Mouse (Mus musculus): ENCODE data around the gene Rad51. TPM values are rescaled to one million over a fixed set of nuclear protein-coding genes. Genes with fewer than 3 reads are reported as not detected.

Gene Rad51
- total RNA-seq, 2 experiments from 2014 or later, result 0.70 to 1.5 TPM

Other genes with a start within 250 kb of the Rad51 start
- gene Bahd1, start 212.4 kb upstream of the Rad51 start, total RNA-seq (2021), result 10 to 100 TPM; 53.2 to 61.6 TPM
- 1 to 10 TPM; 1.8 to 2.9 TPM for gene Chst14, start 186.3 kb upstream of the Rad51 start, total RNA-seq (2021)
- gene Ccdc32, start 83.4 kb upstream of the Rad51 start, total RNA-seq (2021), result 10 to 100 TPM; 47.4 to 48.4 TPM
- gene Rpusd2, start 78.0 kb upstream of the Rad51 start, total RNA-seq (2021), result 1 to 10 TPM; 8.5 to 8.9 TPM
- under 1 TPM; 0.05 to 0.07 TPM for gene Knl1, start 65.7 kb upstream of the Rad51 start, total RNA-seq (2021)
- gene Rmdn3, start 44.2 kb downstream of the Rad51 start, total RNA-seq (2021), result 10 to 100 TPM; 57.3 to 65.9 TPM
- 1 to 10 TPM in 1 of 2 experiments, under 1 TPM in 1; 0.56 to 1.0 TPM for gene Gchfr, start 55.0 kb downstream of the Rad51 start, total RNA-seq (2021)
- gene Gm14137, start 61.7 kb downstream of the Rad51 start, total RNA-seq (2021), result not detected
- gene Zfyve19, start 95.8 kb downstream of the Rad51 start, total RNA-seq (2021), result 10 to 100 TPM; 24.2 to 37.3 TPM
- 10 to 100 TPM; 15.9 to 17.7 TPM for gene Dnajc17, start 96.0 kb downstream of the Rad51 start, total RNA-seq (2021)
- gene Ppp1r14d, start 117.1 kb downstream of the Rad51 start, total RNA-seq (2021), result not detected
- gene Spint1, start 124.6 kb downstream of the Rad51 start, total RNA-seq (2021), result 1 to 10 TPM; 1.6 to 1.9 TPM
- 10 to 100 TPM; 11.6 to 11.8 TPM for gene Rhov, start 158.5 kb downstream of the Rad51 start, total RNA-seq (2021)
- gene Vps18, start 175.9 kb downstream of the Rad51 start, total RNA-seq (2021), result 10 to 100 TPM; 50.6 to 51.2 TPM
- 1 to 10 TPM; 1.6 to 2.3 TPM for gene Dll4, start 213.0 kb downstream of the Rad51 start, total RNA-seq (2021)
- gene Chac1, start 238.4 kb downstream of the Rad51 start, total RNA-seq (2021), result 1 to 10 TPM; 7.7 to 9.2 TPM